Mouse (Mus musculus) cortical plate, adult 2 months (tissue): ENCODE measurements around the gene Nsun7.

ENCODE experiments used
- CTCF ChIP-seq: fragments of 200-500 bp; IDR thresholded peaks from 2 replicates; pipeline ENCODE4 v1.5.1; 2011; ENCODE audit warnings: mild to moderate bottlenecking, control low read depth, low read length; ENCODE audit not compliant: insufficient read depth; ENCODE audit errors: extremely low read depth
- POLR2A ChIP-seq: fragments of 200-500 bp; IDR thresholded peaks from 2 replicates; pipeline ENCODE4 v1.6.1; 2011; ENCODE audit warnings: mild to moderate bottlenecking, low read length, control low read depth; ENCODE audit not compliant: insufficient read depth; ENCODE audit errors: extremely low read depth

DNA sequence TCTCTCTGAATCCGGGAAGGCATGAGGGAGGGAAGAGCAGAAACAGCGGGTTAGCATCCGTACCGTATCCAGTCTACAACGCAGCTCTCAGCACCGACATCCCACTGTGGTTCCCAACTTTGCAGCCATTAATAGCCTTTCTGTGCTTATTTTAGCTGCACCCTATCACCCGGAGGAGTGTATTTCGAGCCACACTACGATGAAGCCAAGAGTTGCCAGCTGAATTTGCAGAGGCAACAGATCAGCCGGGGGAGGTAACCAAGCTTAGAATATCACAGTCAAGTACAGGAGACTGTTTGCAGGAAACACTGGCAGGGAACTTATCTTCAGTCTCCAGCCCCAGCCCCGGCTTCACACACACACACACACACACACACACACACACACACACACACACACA lies 63.9 kb downstream of the Nsun7 start:
- TF ChIP-seq POLR2A (no peak), CTCF (no peak)
